Comparison of ENCODE assay signal across 16 mouse cellular contexts in the genomic region with DNA sequence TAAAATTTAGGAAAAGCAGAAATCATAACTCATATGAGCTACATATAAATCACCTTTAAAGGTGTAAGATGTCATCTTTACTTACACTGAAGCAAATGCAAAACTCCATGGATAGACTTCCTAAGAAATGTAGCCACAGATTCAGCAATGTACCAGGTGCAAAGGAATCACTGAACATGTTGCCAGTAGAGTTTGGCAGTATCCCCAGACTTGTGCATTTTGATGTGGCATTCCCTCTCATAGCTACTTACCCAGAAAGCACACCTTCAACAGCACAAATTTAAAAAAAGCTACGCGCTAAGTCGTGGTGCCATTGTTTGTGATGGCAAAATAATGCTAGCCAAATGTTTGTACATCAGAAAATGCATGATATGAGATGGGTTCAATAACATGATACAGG.
A peak's percentile ranks its signal among the peaks of the same experiment; 100 is the strongest.
DNase-seq lines count a peak whose midpoint lies in the region; ATAC-seq and TF ChIP-seq lines count a peak whose summit lies in the region.
"Had no signal": no experiment of that assay in that cellular context is flagged by ENCODE, and none has a peak within 500 bp of the region (broad histone marks: within the 10 kb centered on the region; RNA-seq: fewer than 3 reads in every experiment).

No protein-coding gene starts in this region.

- no peaks in the 10 kb centered on the region for H3K9me3 ChIP-seq in forebrain, embryonic 13.5 days (replicated peaks)
- H3K9me3 ChIP-seq: embryonic facial prominence, embryonic 12.5 days; heart, embryonic 13.5 days; limb, embryonic 10.5 days had no signal

- no peaks in the 10 kb centered on the region for H3K27me3 ChIP-seq in forebrain, embryonic 13.5 days
- H3K27me3 ChIP-seq: embryonic facial prominence, embryonic 12.5 days; heart, embryonic 13.5 days had no signal

- WGBS in forebrain, embryonic 13.5 days = 88% methylated on average over 3 of the region's 3 CpGs

- no peak overlapping the region for H3K4me3 ChIP-seq in layer of hippocampus, adult 2 months
- H3K4me3 ChIP-seq in forebrain, embryonic 13.5 days = no peak overlapping the region
- H3K4me3 ChIP-seq: embryonic facial prominence, embryonic 12.5 days; heart, embryonic 13.5 days; limb, embryonic 10.5 days had no signal

- no peaks in the 10 kb centered on the region for H3K4me1 ChIP-seq in forebrain, embryonic 13.5 days
- H3K4me1 ChIP-seq: embryonic facial prominence, embryonic 12.5 days; heart, embryonic 13.5 days; limb, embryonic 10.5 days had no signal

- H3K27ac ChIP-seq in layer of hippocampus, adult 2 months = 0 out of 2 replicates have a peak overlapping the region, but pooled peaks have one; percentile 15
- no peak overlapping the region for H3K27ac ChIP-seq in forebrain, embryonic 13.5 days
- H3K27ac ChIP-seq: embryonic facial prominence, embryonic 12.5 days; heart, embryonic 13.5 days; limb, embryonic 10.5 days; macrophage had no signal

- no peaks in the 10 kb centered on the region for H3K36me3 ChIP-seq in forebrain, embryonic 13.5 days (ENCODE audit: poor library complexity, severe bottlenecking)
- H3K36me3 ChIP-seq: embryonic facial prominence, embryonic 12.5 days; heart, embryonic 13.5 days; limb, embryonic 10.5 days had no signal

- intact Hi-C loops in left cerebral cortex, postnatal 4 days (cut with DNase I) = no loop called here
- intact Hi-C loops in left cerebral cortex, postnatal 36 days (cut with DNase I) = no loop called here

- H3K9ac ChIP-seq in forebrain, embryonic 13.5 days = no peak overlapping the region
- H3K9ac ChIP-seq: embryonic facial prominence, embryonic 12.5 days; heart, embryonic 13.5 days; lung, embryonic 14.5 days had no signal

- TF ChIP-seq CTCF in layer of hippocampus, adult 2 months (conservative IDR thresholded peaks at IDR 0.05) = no peak

- ATAC-seq in forebrain, embryonic 13.5 days = no peak; the same call in 1 of the 2 replicates

- DNase-seq in left cerebral cortex, adult 11 months (ENCODE audit: low spot score) = peak; percentile 19
- no peak for DNase-seq in left cerebral cortex, postnatal 4 days
- peak; percentile 44 to 62 for DNase-seq in layer of hippocampus, adult 2 months (ENCODE audit: low spot score in 2 of 2)
- peak; percentile 35 to 54 for DNase-seq in left cerebral cortex, postnatal 36 days (ENCODE audit: low spot score in 2 of 2)
- peak; percentile 84 for DNase-seq in telencephalon, adult 2 months (ENCODE audit: low read depth, low spot score)
- DNase-seq in lung, postnatal 14 days = no peak
- DNase-seq: cerebellum, adult 18-20 months; kidney, adult 9 months; lung, embryonic 14.5 days had no signal

- no peak overlapping the region for H3K4me2 ChIP-seq in forebrain, embryonic 13.5 days
- H3K4me2 ChIP-seq: embryonic facial prominence, embryonic 12.5 days; heart, embryonic 13.5 days; liver, embryonic 11.5 days; lung, embryonic 14.5 days; midbrain, embryonic 11.5 days had no signal

Comparison
In these comparisons a context has a peak if more than half of its experiments do, and no peak if none do; other contexts are left out.
1. DNase-seq: peak in left cerebral cortex, adult 11 months (single experiment), layer of hippocampus, adult 2 months (2 of 2), left cerebral cortex, postnatal 36 days (2 of 2) and telencephalon, adult 2 months (single experiment); none in left cerebral cortex, postnatal 4 days (single experiment) and lung, postnatal 14 days (single experiment).